Comparison of ENCODE assay signal across 19 mouse cellular contexts in the genomic region with DNA sequence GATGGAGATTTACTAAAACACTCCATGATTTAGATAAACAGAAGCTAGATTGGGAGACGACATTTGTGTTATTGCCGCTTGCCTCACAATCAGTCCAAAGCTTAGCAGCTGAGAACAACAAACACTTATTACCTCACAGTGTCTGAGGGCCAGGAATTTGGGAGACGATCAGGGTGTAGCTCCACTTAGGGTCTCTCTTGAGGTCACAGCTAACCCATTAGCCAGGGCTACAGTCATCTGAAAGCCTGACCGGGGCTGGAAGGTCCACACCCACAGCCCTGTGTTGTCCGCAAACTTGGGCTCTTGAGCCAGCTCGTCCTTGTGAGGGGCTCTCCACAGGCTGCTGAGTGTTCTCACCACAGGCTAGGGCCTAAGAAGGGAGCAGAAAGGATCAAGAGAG. TPM values are rescaled to one million over a fixed set of nuclear protein-coding genes. Genes with fewer than 3 reads are reported as not detected.
A peak's percentile ranks its signal among the peaks of the same experiment; 100 is the strongest.
DNase-seq lines count a peak whose midpoint lies in the region; ATAC-seq and TF ChIP-seq lines count a peak whose summit lies in the region.
"Had no signal": no experiment of that assay in that cellular context is flagged by ENCODE, and none has a peak within 500 bp of the region (broad histone marks: within the 10 kb centered on the region; RNA-seq: fewer than 3 reads in every experiment).

No protein-coding gene starts in this region.

- TF ChIP-seq POLR2A in testis, adult 2 months (IDR thresholded peaks at IDR 0.05; ENCODE audit: control insufficient read depth, low read depth, low read length), result peak; percentile 19; the same call in 1 of the 2 replicates
- no peak for TF ChIP-seq POLR2A in thymus, adult 2 months (IDR thresholded peaks at IDR 0.05; ENCODE audit: control insufficient read depth, extremely low read depth, insufficient read depth, low read length, poor library complexity)

- peak; percentile 54 for DNase-seq in gastrocnemius, adult 2 months
- no peak for DNase-seq in gastrocnemius, postnatal 4 days (ENCODE audit: low spot score in 2 of 2)
- no peak for DNase-seq in testis, postnatal 14 days (ENCODE audit: low spot score)
- no peak for DNase-seq in frontal cortex, adult 2 months (ENCODE audit: extremely low spot score in 1 of 2, low spot score in 1 of 2)
- DNase-seq in thymus, adult 2 months, result no peak
- DNase-seq: adrenal gland, adult 8-10 months; cerebellum, adult 11 months; cerebellum, postnatal 25 days; kidney, adult 18-20 months; left cerebral cortex, postnatal 4 days; midbrain, embryonic 14.5 days; retina, postnatal 1 day; thymus, adult 18-20 months had no signal

- H3K36me3 ChIP-seq in testis, adult 2 months (ENCODE audit: control insufficient read depth, insufficient read depth, low read length), result no peaks in the 10 kb centered on the region
- H3K36me3 ChIP-seq in lung, embryonic 16.5 days (ENCODE audit: control insufficient read depth, insufficient read depth, low read length), result no peaks in the 10 kb centered on the region
- H3K36me3 ChIP-seq in kidney, embryonic 16.5 days (ENCODE audit: insufficient read depth, low read length), result no peaks in the 10 kb centered on the region
- no peaks in the 10 kb centered on the region for H3K36me3 ChIP-seq in thymus, adult 2 months (ENCODE audit: control insufficient read depth, insufficient read depth, low read length)
- H3K36me3 ChIP-seq: forebrain, embryonic 15.5 days had no signal

- no peaks in the 10 kb centered on the region for H3K9me3 ChIP-seq in lung, embryonic 16.5 days (ENCODE audit: control insufficient read depth, low read length)
- no peaks in the 10 kb centered on the region for H3K9me3 ChIP-seq in kidney, embryonic 16.5 days (ENCODE audit: low read length)
- H3K9me3 ChIP-seq: forebrain, embryonic 15.5 days had no signal

- H3K4me2 ChIP-seq in lung, embryonic 16.5 days (ENCODE audit: low read depth, low read length), result no peak overlapping the region
- no peak overlapping the region for H3K4me2 ChIP-seq in kidney, embryonic 16.5 days (replicated peaks; ENCODE audit: low read depth, low read length)
- H3K4me2 ChIP-seq: forebrain, embryonic 15.5 days; liver, embryonic 11.5 days had no signal

- ATAC-seq in lung, embryonic 16.5 days (ENCODE audit: low read depth), result peak; percentile 63
- no peak for ATAC-seq in kidney, embryonic 16.5 days (ENCODE audit: low FRiP score, low TSS enrichment)
- ATAC-seq: forebrain, embryonic 15.5 days; hindbrain, embryonic 16.5 days had no signal

- peak overlapping the region; percentile 45; the same call in 1 of the 2 replicates for H3K9ac ChIP-seq in lung, embryonic 16.5 days (ENCODE audit: low read length)
- no peak overlapping the region for H3K9ac ChIP-seq in kidney, embryonic 16.5 days (replicated peaks; ENCODE audit: low read length)
- H3K9ac ChIP-seq: forebrain, embryonic 15.5 days had no signal

- peak overlapping the region; percentile 59 for H3K27ac ChIP-seq in gastrocnemius, adult 2 months
- H3K27ac ChIP-seq in testis, adult 2 months (ENCODE audit: control insufficient read depth, insufficient read depth, low read depth, low read length), result no peak overlapping the region
- H3K27ac ChIP-seq in lung, embryonic 16.5 days (ENCODE audit: low read length), result peak overlapping the region; percentile 63
- no peak overlapping the region for H3K27ac ChIP-seq in kidney, embryonic 16.5 days (ENCODE audit: low read length)
- no peak overlapping the region for H3K27ac ChIP-seq in thymus, adult 2 months (ENCODE audit: control insufficient read depth, insufficient read depth, low read length)
- H3K27ac ChIP-seq: forebrain, embryonic 15.5 days had no signal

- H3K4me3 ChIP-seq in gastrocnemius, adult 2 months, result no peak overlapping the region
- peak overlapping the region; percentile 20 for H3K4me3 ChIP-seq in testis, adult 2 months (ENCODE audit: control insufficient read depth, low read depth, low read length)
- no peak overlapping the region for H3K4me3 ChIP-seq in lung, embryonic 16.5 days (ENCODE audit: low read length)
- no peak overlapping the region for H3K4me3 ChIP-seq in kidney, embryonic 16.5 days (ENCODE audit: low read length)
- H3K4me3 ChIP-seq in thymus, adult 2 months (ENCODE audit: control insufficient read depth, insufficient read depth, low read length), result no peak overlapping the region
- H3K4me3 ChIP-seq: forebrain, embryonic 15.5 days had no signal

- TF ChIP-seq CTCF in gastrocnemius, adult 2 months (IDR thresholded peaks at IDR 0.05), result no peak
- TF ChIP-seq CTCF in testis, adult 2 months (IDR thresholded peaks at IDR 0.05; ENCODE audit: control insufficient read depth, insufficient read depth, insufficient replicate concordance, low read depth, low read length), result no peak
- no peak for TF ChIP-seq CTCF in thymus, adult 2 months (IDR thresholded peaks at IDR 0.05; ENCODE audit: borderline replicate concordance, control insufficient read depth, extremely low read depth, insufficient read depth, low read length, poor library complexity)

- no peaks in the 10 kb centered on the region for H3K27me3 ChIP-seq in testis, adult 2 months (ENCODE audit: control insufficient read depth, insufficient read depth, low read length)
- H3K27me3 ChIP-seq in lung, embryonic 16.5 days (ENCODE audit: control insufficient read depth, insufficient read depth, low read depth, low read length), result no peaks in the 10 kb centered on the region
- H3K27me3 ChIP-seq in kidney, embryonic 16.5 days (ENCODE audit: insufficient read depth, low read length), result no peaks in the 10 kb centered on the region; the same call in 1 of the 2 replicates
- no peaks in the 10 kb centered on the region for H3K27me3 ChIP-seq in thymus, adult 2 months (ENCODE audit: control insufficient read depth, insufficient read depth, low read length)
- H3K27me3 ChIP-seq: forebrain, embryonic 15.5 days had no signal

- H3K4me1 ChIP-seq in testis, adult 2 months (ENCODE audit: control insufficient read depth, insufficient read depth, low read length), result no peaks in the 10 kb centered on the region
- H3K4me1 ChIP-seq in lung, embryonic 16.5 days (replicated peaks; ENCODE audit: control insufficient read depth, insufficient read depth, low read length), result peaks cover 16% of the 10 kb centered on the region
- H3K4me1 ChIP-seq in kidney, embryonic 16.5 days (ENCODE audit: insufficient read depth, low read length), result no peaks in the 10 kb centered on the region
- H3K4me1 ChIP-seq in thymus, adult 2 months (replicated peaks; ENCODE audit: control insufficient read depth, insufficient read depth, low read length), result no peaks in the 10 kb centered on the region

- intact Hi-C loops in gastrocnemius, adult 2 months (cut with DNase I), result loop anchor here (5.0 kb wide), 2 partner anchors 80 to 304 kb away; no protein-coding TSS in a partner anchor

- 29% methylated on average over 6 of the region's 6 CpGs for WGBS in lung, embryonic 16.5 days
- WGBS in kidney, embryonic 16.5 days, result 71% methylated on average over 6 of the region's 6 CpGs
- WGBS in thymus, adult 2 months, result 97% methylated on average over 6 of the region's 6 CpGs

RNA-seq across cellular contexts. Expression of gene Limch1, which starts 32.8 kb away (rescaled TPM):
- total RNA-seq in gastrocnemius, adult 2 months (2021), result 100 to 1,000 TPM; 106 to 139 TPM
- 100 to 1,000 TPM; 232 to 234 TPM for total RNA-seq in gastrocnemius, postnatal 4 days (2021)
- 22.0 and 23.9 TPM in 2 replicates for polyA plus RNA-seq in testis, adult 2 months (2012; rRNA removed)
- polyA plus RNA-seq in lung, embryonic 16.5 days (2015; fragmentation: Nextera tagmentation; extraction: Ambion mirVana), result 97.4 and 109 TPM in 2 replicates
- 75.4 and 83.3 TPM in 2 replicates for polyA plus RNA-seq in frontal cortex, adult 2 months (2012; rRNA removed)
- polyA plus RNA-seq in kidney, embryonic 16.5 days (2015; fragmentation: Nextera tagmentation; extraction: Ambion mirVana), result 36.3 and 37.5 TPM in 2 replicates
- polyA plus RNA-seq in thymus, adult 2 months (2012; rRNA removed), result 3.8 and 5.0 TPM in 2 replicates

RNA-seq across cellular contexts. Expression of gene Uchl1, which starts 36.9 kb away (rescaled TPM):
- 1 to 10 TPM; 3.4 to 5.3 TPM for total RNA-seq in gastrocnemius, adult 2 months (2021)
- 10 to 100 TPM; 30.9 to 33.2 TPM for total RNA-seq in gastrocnemius, postnatal 4 days (2021)
- 78.5 and 98.7 TPM in 2 replicates for polyA plus RNA-seq in testis, adult 2 months (2012; rRNA removed)
- polyA plus RNA-seq in lung, embryonic 16.5 days (2015; fragmentation: Nextera tagmentation; extraction: Ambion mirVana), result 59.2 and 62.0 TPM in 2 replicates
- polyA plus RNA-seq in frontal cortex, adult 2 months (2012; rRNA removed), result 1,035 and 1,066 TPM in 2 replicates
- 59.3 and 67.9 TPM in 2 replicates for polyA plus RNA-seq in kidney, embryonic 16.5 days (2015; fragmentation: Nextera tagmentation; extraction: Ambion mirVana)
- polyA plus RNA-seq in thymus, adult 2 months (2012; rRNA removed), result 4.8 and 5.1 TPM in 2 replicates

Comparison
In these comparisons a context has a peak if more than half of its experiments do, and no peak if none do; other contexts are left out.
1. H3K27ac ChIP-seq: peak in gastrocnemius, adult 2 months (single experiment) and lung, embryonic 16.5 days (single experiment); none in testis, adult 2 months (single experiment), kidney, embryonic 16.5 days (single experiment) and thymus, adult 2 months (single experiment).
2. RNA of gene Uchl1, which starts 36.9 kb away (polyA plus RNA-seq): 1,035 to 1,066 TPM in frontal cortex, adult 2 months; 78.5 to 98.7 TPM in testis, adult 2 months, 59.3 to 67.9 TPM in kidney, embryonic 16.5 days, 59.2 to 62.0 TPM in lung, embryonic 16.5 days and 4.8 to 5.1 TPM in thymus, adult 2 months; every median in the first group is over 10 times any median in the second.